Mouse (Mus musculus): ENCODE results near the gene Trim80. TPM values are rescaled to one million over a fixed set of nuclear protein-coding genes. Genes with fewer than 3 reads are reported as not detected.

The Trim80 gene
- not detected for polyA plus RNA-seq (2017; shearing (Covaris generic))

DNA sequence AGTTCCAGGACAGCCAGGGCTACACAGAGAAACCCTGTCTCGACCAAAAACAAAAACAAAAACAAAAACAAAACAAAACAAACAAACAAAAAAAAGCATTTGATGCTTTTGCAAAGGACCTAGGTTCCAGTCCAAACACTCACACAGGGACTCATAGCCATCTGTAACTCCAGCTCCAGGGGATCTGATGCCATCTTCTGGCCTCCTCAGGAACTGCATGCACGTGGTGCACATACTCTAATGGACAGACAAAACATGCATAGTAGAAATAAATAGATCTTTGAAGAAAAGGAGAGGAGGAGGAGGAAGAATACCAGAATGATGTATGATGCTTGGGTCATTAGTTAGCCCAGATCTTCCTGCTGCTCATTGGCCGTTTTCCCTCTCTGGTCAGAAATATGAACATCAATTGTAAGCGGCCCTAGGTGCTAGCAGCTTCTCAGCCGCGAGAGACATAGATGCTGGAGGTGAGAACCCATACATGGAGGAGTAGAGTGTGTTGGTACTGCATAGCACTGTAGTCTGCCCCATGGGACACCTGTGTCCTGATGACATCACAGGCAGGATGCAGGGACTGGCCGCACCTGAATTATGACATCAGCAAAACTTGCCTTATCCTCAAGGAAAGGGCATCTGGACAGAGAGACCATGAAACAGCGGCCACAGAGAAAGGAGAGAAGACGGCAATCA is at the start of gene Trim80:
Gene Trim80, plus strand, starts transcription at position 640 of the 690 bp plus-strand sequence.
- no peak for ATAC-seq

DNA sequence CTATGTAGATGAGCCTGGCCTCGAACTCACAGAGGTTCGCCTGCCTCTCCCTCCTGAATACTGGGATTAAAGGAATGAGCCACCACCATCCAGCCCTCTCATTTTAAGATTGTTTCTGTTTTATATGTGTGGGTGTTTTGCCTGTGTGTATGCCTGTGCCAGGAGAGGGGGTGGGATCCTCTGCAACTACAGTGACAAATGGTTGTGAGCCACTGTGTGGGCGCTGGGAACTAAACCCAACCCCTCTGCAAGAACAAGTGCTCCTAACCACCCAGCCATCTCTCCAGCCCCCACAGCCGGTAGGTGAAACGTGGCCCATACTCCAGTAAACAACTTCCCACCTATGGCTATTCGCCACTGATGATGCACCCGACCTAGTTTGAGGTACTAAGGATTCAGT is 49.0 kb upstream of the Trim80 start:
- no peak for ATAC-seq

DNA sequence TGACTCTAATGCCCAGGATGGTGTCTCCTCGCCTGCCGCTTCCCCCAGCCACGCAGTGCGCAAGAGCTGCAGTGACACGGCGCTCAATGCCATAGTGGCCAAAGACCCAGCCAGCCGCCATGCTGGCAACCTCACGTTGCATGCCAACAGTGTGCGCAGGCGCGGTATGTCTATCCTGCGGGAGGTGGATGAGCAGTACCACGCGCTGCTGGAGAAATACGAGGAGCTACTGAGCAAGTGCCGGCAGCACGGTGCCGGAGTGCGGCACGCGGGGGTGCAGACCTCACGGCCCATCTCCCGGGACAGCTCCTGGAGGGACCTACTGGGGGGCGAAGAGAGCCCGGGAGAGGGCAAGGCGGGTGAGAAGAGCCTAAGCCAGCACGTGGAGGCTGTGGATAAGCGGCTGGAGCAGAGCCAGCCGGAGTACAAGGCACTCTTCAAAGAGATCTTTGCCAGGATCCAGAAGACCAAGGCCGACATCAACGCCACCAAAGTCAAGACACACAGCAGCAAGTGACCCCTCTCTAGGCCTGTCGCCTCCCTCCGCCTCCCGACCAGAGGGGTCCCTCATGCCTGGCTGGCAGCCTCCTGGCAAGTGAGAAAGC is 46.5 kb upstream of the Trim80 start:
- no peak for ATAC-seq

DNA sequence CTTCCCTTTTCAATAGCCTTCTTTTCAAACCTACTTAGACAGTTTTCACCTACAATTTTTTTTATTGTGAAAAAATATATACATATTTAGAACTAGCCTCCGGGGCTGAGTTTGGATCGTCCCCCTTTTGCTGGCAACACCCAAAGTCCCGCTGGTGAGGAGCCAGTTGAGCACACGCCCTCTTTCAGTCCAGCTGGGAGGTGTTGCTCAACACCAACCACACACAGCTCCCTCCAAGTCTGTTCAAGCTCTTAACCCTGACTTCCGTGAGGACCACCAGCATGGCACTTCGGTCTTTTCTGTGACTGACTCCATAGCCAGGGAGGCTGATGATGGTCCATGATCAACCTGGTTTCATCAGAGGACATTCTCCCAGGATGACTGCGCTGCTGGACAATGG is 42.3 kb upstream of the Trim80 start:
- no peak for ATAC-seq

DNA sequence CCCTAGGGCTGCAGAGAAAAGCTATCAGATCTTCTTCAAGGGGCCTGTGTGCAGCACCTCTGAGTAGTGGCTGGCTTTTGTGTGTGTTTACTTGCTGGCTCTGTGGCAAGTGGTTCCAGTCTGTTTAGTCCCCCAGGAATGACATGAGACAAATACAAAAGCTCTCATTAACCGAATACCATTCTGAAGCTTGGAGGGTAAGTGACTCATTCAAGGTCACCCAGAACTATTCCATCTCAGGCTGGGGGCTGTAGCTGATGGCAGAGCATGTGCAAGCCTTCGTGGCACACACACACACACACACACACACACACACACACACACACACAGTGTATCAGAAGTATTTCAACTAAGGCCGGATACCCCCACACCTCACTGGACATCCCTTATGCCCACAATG is 40.2 kb upstream of the Trim80 start:
- no peak for ATAC-seq

DNA sequence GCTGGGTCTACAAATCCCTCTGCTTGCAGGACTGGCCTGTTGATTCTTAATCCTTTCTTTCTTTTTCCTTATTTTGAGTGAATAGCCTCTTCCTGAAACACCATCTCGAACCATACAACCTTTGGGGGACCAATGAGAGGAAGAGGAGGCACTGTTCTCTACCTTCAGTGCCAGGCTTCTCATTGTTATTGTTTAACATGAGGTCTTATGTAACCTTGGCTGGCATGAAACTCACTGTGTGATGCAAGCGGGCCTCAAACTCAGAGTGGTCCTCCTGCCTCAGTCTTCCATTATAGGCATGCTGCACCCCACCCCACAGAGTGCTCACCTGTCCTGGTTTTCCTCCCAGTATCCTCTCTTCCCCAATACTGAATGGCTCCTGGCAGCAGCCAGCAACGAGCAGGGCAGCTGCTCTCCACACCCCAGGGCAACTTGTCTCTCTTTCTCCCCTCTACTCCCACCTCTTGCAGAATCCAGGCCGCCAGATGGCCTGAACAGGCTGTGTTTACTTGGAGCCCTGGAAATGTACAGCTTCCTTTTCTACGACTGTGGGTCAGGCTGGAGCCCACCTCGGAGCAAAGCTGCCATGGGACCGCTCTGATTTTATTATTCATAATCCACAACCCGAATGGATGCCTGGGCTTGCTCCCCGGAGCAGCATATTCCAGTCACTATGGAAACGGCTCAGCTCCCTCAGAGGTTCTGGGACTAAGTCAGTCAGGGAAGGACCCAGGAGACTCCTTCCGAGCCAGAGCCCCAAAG is 39.5 kb upstream of the Trim80 start:
- no peak for ATAC-seq

DNA sequence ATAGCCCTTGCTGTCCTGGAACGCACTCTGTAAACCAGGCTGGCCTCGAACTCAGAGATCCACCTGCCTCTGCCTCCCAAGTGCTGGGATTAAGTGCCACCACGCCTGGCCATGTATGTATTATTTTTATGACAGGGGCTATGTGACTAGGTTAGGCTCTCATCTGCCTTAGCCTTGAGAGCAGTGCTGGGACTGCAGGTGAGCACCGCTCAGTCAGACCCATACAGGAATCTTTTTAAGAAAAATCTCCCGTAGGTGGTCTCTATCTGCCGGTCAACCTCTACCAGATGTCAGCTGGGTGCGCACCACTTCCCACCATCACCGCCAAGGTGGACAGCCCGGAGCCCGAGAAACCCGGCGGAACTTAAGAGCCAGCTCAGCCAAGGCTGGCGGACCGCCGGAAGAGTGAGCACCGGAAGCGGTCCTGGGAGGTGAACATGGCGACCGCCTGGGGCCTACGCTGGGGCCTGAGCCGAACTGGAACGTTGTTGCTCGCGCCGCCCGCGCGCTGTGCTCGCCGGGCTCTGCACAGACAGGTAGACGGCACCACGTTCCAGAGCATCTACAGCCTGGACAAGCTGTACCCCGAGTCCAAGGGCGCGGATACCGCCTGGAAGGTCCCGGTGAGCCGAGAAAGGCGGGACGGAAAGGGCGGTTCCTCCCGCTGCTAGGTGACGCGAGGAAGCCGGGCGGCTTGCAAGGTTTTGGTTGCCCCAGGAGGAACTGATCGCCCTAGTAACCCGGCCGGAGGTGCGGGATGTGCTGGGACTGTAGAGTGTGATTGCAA is 36.8 kb upstream of the Trim80 start, which contains the start of gene Mrpl58:
Gene Mrpl58, plus strand, starts transcription at position 415 of the 787 bp plus-strand sequence.
- peak; percentile 58 for ATAC-seq

DNA sequence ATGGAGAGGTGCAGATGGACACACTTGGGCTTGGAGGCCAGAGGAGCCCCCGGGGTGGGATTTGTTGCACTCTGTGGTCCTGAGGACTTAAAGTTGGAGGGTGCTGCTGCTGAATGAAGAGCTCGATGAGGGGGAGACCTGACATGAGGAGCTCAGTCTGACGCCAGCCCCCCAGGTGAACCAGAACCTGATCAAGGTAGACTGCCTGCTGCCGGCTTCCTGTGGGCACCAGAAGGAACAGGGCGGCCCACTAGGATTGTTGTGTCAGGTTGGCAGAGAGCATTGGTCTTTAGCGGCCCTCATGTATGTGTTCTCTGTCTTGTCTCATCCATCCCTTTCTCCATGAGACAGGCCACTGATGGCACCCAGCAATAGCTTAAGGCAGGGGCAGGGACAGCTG is 34.6 kb upstream of the Trim80 start:
- no peak for ATAC-seq

DNA sequence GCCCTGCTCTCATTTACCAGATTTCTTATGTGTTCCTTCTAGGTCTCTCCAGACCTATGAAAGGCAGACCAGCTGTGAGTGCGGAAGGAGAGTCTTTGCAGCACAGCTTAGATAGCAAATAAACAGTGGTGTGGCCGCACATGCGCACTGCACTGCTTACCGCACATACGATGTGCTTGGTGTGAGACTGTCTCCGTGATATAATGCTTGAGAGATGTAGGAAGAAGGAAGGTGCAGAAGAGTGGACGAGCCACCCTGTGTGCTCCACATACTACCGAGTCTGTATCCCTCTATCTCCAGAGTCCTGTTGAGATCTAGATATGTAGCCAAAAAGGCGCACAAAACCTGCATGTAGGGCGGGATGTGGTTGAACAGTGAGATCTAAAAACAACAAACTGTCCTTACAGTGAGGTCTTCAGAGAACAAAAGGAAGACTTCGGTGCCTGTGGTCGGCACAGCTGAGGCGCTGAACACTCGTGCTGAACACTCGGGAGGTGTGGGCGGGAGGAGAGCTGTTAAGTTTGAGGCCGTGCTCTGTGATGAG is 33.4 kb upstream of the Trim80 start:
- peak; percentile 70 for ATAC-seq

DNA sequence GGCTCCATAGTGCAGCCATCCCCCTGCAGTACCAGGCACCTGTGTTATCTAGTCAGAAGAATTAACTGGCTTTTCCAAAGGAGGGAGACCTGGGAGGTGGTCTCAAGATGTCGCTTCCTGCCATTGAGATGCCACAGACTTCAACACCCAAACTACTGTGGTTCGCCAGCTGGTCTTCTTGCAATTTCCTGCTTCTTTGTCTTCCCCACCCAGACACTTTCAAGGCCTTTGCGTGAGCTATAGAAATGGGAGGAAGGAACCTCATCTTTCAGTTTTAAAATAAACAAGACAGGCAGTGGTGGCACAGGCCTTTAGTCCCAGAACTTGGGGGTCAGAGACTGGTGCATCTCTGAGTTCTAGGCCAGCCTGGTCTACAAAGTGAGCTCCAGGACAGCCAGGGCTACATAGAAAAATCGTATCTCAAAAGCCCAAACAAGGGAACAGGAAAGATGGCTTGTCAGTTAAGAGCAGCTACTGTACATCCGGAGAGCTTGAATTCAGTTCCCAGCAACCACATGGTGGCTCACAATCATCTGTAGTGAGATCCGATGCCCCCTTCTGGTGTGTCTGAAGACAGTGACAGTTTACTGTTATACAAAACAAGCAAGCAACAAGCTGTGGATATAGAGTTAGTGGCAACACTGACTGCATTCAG is 32.0 kb upstream of the Trim80 start:
- peak; percentile 7 for ATAC-seq

DNA sequence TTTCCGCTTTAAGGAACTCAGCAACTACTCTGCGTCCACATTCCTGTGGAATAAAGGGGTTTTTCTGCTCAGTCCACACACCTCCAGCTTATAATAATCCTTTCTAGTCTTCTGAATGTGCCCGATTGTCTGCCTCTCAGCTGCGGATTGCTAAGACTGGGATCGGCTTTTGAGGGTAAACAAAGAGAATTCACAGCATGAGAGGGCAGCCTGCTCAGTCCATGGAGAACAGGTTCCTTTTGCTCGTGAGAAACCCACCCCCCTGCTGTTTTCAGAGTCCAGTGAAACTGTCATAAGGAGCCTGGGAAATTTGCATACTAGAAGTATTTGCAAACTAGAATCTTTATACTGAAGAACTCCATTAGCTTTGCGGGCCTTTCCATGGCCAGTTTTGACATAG is 30.8 kb upstream of the Trim80 start:
- no peak for ATAC-seq

DNA sequence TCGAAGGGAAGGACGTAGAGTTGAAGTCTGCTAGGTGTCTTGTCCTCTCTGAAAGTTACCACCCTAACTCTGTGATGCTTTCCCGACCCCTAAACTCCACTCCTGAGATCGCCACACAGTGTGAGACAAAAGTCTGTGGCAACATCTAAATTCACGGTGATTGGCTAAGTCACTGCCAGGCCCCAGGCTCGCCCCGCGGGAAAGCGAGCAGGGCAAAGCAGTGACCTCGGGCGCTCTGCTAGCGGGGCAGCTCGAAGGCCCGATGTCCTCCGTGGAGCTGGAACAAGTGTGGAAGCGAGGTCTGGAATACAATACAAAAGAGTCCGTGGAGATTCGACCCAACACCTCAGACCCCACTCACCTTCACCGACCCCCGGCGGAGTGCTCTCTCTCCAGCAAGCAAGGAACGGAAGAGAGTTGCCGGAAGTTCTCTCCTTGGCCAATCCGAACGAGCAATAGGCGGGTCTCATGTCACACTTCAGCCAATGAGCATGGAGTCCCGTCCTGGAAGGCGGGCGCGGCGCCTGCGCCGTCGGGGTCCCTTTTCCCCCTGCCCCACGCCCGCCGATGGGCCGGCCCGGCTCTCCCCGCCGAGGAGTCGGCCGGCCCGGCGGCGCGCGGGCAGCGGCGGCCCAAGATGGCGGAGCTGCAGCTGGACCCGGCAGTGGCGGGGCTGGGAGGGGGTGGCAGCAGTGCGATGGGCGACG is 20.7 kb upstream of the Trim80 start, which contains the start of the genes Atp5h and Kctd2:
Gene Atp5h, minus strand, starts transcription at position 432 of the 707 bp plus-strand sequence.
Gene Kctd2, plus strand, starts transcription at position 598 of the 707 bp plus-strand sequence.
- ATAC-seq = peak; percentile 94

DNA sequence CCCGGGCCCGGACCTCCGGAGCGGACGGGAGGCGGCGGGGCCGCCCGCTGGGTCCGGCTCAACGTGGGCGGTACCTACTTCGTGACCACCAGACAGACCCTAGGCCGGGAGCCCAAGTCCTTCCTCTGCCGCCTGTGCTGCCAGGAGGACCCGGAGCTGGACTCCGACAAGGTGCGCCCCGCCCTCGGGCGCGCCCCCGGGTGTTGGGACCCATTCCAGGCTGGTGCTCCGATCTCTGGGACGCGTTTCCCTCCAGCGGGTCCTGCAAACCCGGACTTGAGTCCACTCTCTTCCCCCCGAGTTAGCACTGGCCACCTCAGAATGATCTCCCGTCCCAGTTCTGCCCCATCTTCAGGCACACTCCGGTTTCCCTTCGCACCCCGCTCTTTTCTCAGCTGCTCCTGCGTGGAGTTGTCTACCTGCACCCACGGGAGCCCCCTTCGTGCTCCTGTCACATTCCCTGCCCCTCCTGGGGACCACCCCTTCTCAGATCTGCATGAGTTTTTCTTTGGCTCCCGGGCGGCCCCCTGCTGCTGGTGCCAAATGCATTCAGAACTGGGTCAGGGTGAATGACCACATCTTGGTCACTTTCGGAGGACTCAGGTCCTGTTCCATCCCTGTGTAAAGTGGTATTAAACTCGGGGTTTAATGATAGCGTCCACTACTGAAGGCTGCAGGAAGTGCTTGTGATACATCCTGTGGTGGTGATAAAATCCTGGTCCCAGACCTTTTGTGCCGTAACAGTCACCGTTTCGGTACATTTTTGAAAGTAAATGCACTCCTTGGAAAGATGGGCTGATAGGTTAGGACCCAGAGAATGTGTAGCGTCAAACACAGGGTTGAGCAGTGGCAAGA is 19.8 kb upstream of the Trim80 start:
- ATAC-seq = no peak

DNA sequence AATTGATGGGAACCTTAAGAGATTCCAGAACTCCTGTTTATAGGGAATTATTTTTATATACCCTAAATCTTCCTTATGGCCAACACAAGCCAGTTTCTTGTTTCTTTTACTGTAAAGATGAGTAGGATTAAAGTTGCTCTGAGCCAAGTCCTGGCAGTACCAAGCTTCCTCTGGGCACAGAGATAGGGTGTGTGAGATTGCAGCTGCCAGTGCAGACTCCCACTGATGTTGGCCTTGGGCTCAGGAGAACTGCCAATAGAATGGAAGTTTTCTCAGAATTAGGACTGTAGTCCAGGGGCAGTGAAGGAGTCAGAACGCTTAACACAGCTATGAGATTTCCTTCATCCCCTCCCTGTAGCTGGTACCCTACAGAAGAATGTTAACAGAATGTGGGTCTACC is 19.0 kb upstream of the Trim80 start:
- ATAC-seq = no peak

DNA sequence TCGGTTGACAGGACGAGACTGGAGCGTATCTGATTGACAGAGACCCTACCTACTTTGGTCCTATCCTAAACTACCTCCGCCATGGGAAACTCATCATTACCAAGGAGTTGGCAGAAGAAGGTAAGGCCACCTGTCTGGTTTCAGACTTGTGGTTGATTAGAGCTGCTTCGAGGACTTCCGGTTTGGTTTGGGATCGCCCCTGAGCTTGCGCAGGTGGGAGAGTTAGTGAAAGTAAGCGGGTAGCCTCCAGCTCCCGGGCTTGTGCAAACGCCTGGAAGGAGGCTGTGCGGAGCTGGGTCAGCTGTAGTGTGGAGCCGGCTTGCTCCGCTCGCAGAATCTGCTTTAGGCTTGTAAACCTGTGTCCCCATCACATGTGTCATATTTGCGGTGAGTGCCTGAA is 18.4 kb upstream of the Trim80 start:
- ATAC-seq = no peak

DNA sequence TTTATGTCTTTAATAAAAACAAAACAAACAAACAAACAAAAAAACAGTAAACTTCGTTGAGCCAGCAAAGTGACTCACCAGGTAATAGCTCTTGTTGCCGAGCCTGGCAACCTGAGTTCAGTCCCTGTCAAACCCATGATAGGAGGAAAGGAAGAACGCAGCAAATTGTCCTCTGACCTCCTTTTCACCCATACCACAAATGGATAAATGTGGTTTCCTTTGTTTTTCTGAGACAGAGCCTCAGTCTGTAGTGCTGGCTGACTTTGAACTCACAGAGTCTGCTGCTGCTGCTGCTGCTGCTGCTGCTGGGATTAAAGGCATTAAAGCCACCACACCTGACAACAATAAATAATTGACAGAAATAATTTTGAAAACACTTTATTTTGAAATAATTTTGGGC is 17.3 kb upstream of the Trim80 start:
- ATAC-seq = no peak

DNA sequence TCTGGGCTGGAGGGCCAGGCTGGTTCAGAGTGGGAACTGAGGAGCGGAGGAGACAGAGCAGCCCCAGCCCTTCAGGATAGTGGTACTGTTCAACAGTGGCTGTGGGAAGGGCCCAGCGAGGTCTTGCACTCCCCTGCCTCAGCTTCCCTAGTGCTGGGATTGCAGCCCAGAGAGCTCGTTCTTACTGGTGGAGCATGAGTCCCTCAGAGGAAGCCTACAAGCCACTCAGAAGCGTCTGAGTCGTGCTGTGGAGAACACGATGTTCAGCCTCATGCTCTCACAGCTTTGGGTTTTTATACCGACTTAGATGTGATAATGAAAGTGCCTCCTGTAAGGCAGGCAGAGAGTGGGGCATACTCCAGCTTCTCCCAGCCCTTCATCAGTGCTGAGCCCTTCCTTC is 15.7 kb upstream of the Trim80 start:
- ATAC-seq = no peak

DNA sequence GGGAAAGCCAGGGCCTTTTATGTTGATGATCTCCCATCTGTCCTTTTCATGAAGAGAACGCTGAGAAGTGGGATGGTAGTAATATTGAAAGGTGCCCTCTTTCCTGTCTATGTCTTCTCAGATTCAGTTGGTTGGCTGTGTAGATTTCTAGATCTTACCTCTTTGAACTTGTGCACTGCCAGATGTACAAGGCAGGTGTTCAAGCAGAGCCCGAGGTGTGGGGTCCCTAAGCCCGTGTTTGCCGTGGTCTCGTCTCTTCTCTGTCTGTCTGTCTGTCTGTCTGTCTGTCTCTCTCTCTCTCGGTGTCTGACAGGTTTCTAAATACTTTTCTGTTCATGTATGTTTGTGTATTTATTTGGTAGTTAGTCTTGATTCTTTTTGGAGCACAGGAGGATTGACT is 14.7 kb upstream of the Trim80 start:
- ATAC-seq = no peak

DNA sequence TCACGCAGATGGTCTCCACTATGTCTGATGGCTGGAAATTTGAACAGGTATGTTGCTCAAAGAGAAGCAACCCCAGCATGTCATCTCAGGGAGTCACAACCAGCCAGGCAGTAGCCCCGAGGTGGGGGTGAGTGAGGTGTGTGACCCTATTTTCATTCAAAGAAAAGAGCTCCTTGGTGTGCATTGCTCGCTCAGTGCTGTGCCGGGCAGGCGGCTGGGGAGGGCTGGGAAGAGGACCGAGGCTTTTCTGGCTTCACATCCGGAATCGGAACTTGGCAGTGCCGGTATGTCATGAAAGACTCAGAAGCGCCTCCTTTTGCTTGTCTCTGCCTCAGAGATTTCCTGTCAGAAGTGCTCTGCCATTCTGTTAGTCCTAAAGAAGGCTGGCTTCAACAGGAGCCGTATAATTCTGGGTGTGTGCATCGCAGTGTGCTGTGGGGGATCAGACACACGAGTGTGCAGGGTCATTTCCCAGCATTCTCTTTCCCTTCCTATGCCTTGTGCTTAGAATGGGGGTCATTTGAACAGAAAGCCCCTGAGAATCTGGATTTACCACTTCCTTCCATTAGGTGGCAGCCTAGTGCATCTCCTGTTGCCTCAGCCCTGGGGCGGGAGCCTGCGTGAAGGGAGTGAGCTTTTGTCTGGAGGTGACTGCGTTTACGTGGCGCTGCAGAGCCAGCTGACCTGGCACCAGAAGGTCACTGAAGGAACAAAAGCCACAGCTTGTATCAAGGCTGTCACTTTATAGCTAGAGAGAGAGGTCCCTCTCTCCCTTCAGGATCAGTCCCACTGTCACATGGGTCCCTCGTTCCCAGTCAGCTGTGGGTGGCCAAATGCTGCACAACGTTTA is 12.6 kb upstream of the Trim80 start:
- ATAC-seq = peak; percentile 61

All from activated CD4-positive, CD25-positive, alpha-beta regulatory T cell, adult 4 months (primary cell).